Mouse (Mus musculus): ENCODE data around the gene Cxcr3. TPM values are rescaled to one million over a fixed set of nuclear protein-coding genes. Genes with fewer than 3 reads are reported as not detected.

The Cxcr3 gene
- polyA plus RNA-seq, 1 experiment from 2014 or later = not detected

GRCm38 (mm10) chrX:101695686-101696085 is 38.4 kb downstream of the Cxcr3 start:
- Histone ChIP-seq H3K9me3 (ENCODE audit: control insufficient read depth, low read length) (peaks cover 28% of the 10 kb centered on the region), H3K36me3 (replicated peaks; ENCODE audit: control insufficient read depth, insufficient read depth) (no peaks in the 10 kb centered on the region), H3K27me3 (ENCODE audit: control insufficient read depth, insufficient read depth, low read length) (no peaks in the 10 kb centered on the region), H3K4me2 (replicated peaks) (no peak overlapping the region), H3K27ac (no peak overlapping the region), H3K4me3 (replicated peaks; ENCODE audit: low read length) (no peak overlapping the region), H3K4me1 (replicated peaks; ENCODE audit: control insufficient read depth, insufficient read depth, low read length) (no peaks in the 10 kb centered on the region), H3K9ac (no peak overlapping the region)
- DNase-seq (ENCODE audit: low spot score) (no peak), ATAC-seq (ENCODE audit: low FRiP score) (no peak)
- WGBS = 93% methylated on average over 27 of the region's 27 CpGs

Other genes starting within 250 kb of the Cxcr3 start
- 18.3 and 18.5 TPM in 2 replicates for gene Taf1, start 201.5 kb downstream of the Cxcr3 start, polyA plus RNA-seq (2014; fragmentation: Nextera tagmentation; extraction: Ambion mirVana)
- gene Ogt, start 94.2 kb downstream of the Cxcr3 start, polyA plus RNA-seq (2014; fragmentation: Nextera tagmentation; extraction: Ambion mirVana) = 219 and 248 TPM in 2 replicates
- not detected in 2 replicates for gene Gm4779, start 60.2 kb upstream of the Cxcr3 start, polyA plus RNA-seq (2014; fragmentation: Nextera tagmentation; extraction: Ambion mirVana)
- gene 8030474K03Rik, start 60.4 kb upstream of the Cxcr3 start, polyA plus RNA-seq (2014; fragmentation: Nextera tagmentation; extraction: Ambion mirVana) = not detected in 2 replicates
- gene Nhsl2, start 115.1 kb upstream of the Cxcr3 start, polyA plus RNA-seq (2014; fragmentation: Nextera tagmentation; extraction: Ambion mirVana) = 7.0 and 7.2 TPM in 2 replicates